Mouse (Mus musculus) liver, embryonic 14.5 days (tissue): ENCODE measurements around the gene Sar1b. TPM values are rescaled to one million over a fixed set of nuclear protein-coding genes. Genes with fewer than 3 reads are reported as not detected.
"Not testable (repeated sequence)": the region's sequence is repeated elsewhere in the genome, so short reads cannot be mapped to it uniquely, and the experiment has no call there.

ENCODE experiments used
- ATAC-seq: fragments of 200-750 bp; cut with Nextera tagmentation; 2 replicates; pipeline ENCODE4 v1.8.0; 2017; ENCODE audit warnings: moderate number of reproducible peaks, mild to moderate bottlenecking, moderate library complexity; ENCODE audit not compliant: insufficient read depth
- DNase-seq, 3 experiments: peaks; one replicate each; pipeline ENCODE4 v3.0.0-alpha.2; 2012 to 2013; ENCODE audit warnings: low read depth in 3 of 3, low spot score in 3 of 3
- H3K27ac ChIP-seq: fragments of 300-500 bp; sonication (generic); 2 replicates; pipeline ENCODE4 v1.5.1; 2014; ENCODE audit warnings: moderate library complexity, mild to moderate bottlenecking, control low read depth, inconsistent platforms
- H3K27me3 ChIP-seq: fragments of 300-500 bp; sonication (generic); 2 replicates; pipeline ENCODE4 v1.6.1; 2014; ENCODE audit warnings: mild to moderate bottlenecking, low read length, moderate library complexity; ENCODE audit not compliant: control insufficient read depth, insufficient read depth
- H3K36me3 ChIP-seq: fragments of 300-500 bp; sonication (generic); replicated peaks from 2 replicates; pipeline ENCODE4 v1.6.1; 2014; ENCODE audit warnings: low read depth; ENCODE audit not compliant: control insufficient read depth, insufficient read depth
- H3K4me1 ChIP-seq, 2 experiments: fragments of 200-500 bp in 1 of 2; fragments of 300-500 bp in 1 of 2; sonication (generic) in 1 of 2; replicated peaks; 2 replicates each; pipeline ENCODE4 v1.6.1; 2012 to 2014; ENCODE audit warnings: antibody characterized with exemption in 1 of 2, inconsistent platforms in 1 of 2, low read length in 1 of 2; ENCODE audit not compliant: control insufficient read depth in 2 of 2, insufficient read depth in 2 of 2
- H3K4me2 ChIP-seq: fragments of 300-500 bp; sonication (generic); 2 replicates; pipeline ENCODE4 v1.6.1; 2014; ENCODE audit warnings: low read depth, mild to moderate bottlenecking, control low read depth, moderate library complexity
- H3K4me3 ChIP-seq, 2 experiments: fragments of 200-500 bp in 1 of 2; fragments of 300-500 bp in 1 of 2; sonication (generic) in 1 of 2; 2 replicates each; pipeline ENCODE4 v1.5.1; 2012 to 2014; ENCODE audit warnings: low read depth in 2 of 2, low read length in 2 of 2, mild to moderate bottlenecking in 2 of 2, control low read depth in 1 of 2, inconsistent platforms in 1 of 2, moderate library complexity in 1 of 2; ENCODE audit not compliant: insufficient read depth in 1 of 2
- H3K9ac ChIP-seq: fragments of 300-500 bp; sonication (generic); replicated peaks from 2 replicates; pipeline ENCODE4 v1.6.1; 2014; ENCODE audit warnings: mild to moderate bottlenecking, control low read depth, moderate library complexity
- H3K9me3 ChIP-seq: fragments of 300-500 bp; sonication (generic); 2 replicates; pipeline ENCODE4 v1.6.1; 2016; ENCODE audit warnings: low read length, mixed read lengths; ENCODE audit not compliant: control insufficient read depth
- CTCF ChIP-seq: IDR thresholded peaks from 2 replicates; pipeline ENCODE4 v1.5.1; 2016; ENCODE audit warnings: antibody characterized with exemption, low read depth, control low read depth
- EP300 ChIP-seq: IDR thresholded peaks from 2 replicates; pipeline ENCODE4 v1.6.1; 2016; ENCODE audit warnings: antibody characterized with exemption, low read depth
- WGBS: fragments of 180-500 bp; shearing (Covaris S2); extraction: QIAGEN DNeasy Blood & Tissue Kit; methylation state at CpG from one replicate; pipeline ENCODE4 v1.1.7; 2014; ENCODE audit not compliant: insufficient replicate concordance; 5-methylcytosine and 5-hydroxymethylcytosine counted together
- polyA plus RNA-seq, 2 experiments: library from polyadenylated mRNA; depleted of rRNA in 1 of 2; stranded (reverse) in 1 of 2; unstranded in 1 of 2; fragments of >200 nt; fragmentation: Nextera tagmentation in 1 of 2; extraction: Ambion mirVana in 1 of 2; gene quantifications; 2 replicates each; pipeline versions ENCODE4 v1.2.1 to v1.2.3; 2012 to 2014

Sar1b gene
- polyA plus RNA-seq, 2 experiments = 35.2 to 80.7 TPM

GRCm38 (mm10) chr11:51757023-51757422, 6.5 kb upstream of the Sar1b start:
- peak overlapping the region; percentile 47 for H3K27ac ChIP-seq
- no peaks in the 10 kb centered on the region for H3K9me3 ChIP-seq
- H3K4me1 ChIP-seq = peaks cover 13 to 16% of the 10 kb centered on the region in 2 experiments
- H3K9ac ChIP-seq = peak overlapping the region; percentile 59
- ATAC-seq (no peak), DNase-seq (no peak)
- H3K4me3 ChIP-seq = peak overlapping the region; percentile 81 to 82
- 62% methylated on average over 11 of the region's 11 CpGs for whole genome bisulfite sequencing
- H3K4me2 ChIP-seq = peak overlapping the region; percentile 77
- no peaks in the 10 kb centered on the region for H3K27me3 ChIP-seq
- TF ChIP-seq CTCF (no peak), EP300 (no peak)
- H3K36me3 ChIP-seq = no peaks in the 10 kb centered on the region

GRCm38 (mm10) chr11:51757625-51758024, 5.9 kb upstream of the Sar1b start:
- Histone ChIP-seq H3K9ac (no peak overlapping the region), H3K4me2 (peak overlapping the region; percentile 77), H3K9me3 (no peaks in the 10 kb centered on the region), H3K4me1 (peaks cover 13 to 16% of the 10 kb centered on the region in 2 experiments), H3K36me3 (no peaks in the 10 kb centered on the region), H3K27me3 (no peaks in the 10 kb centered on the region), H3K4me3 (no peak overlapping the region; a peak in 1 of 4 replicates), H3K27ac (peak overlapping the region; percentile 47)
- DNase-seq = peak in 1 of 3 experiments; percentile 31
- TF ChIP-seq EP300 (peak; percentile 28; the same call in 1 of the 2 replicates), CTCF (no peak)
- WGBS = 34% methylated on average over 5 of the region's 5 CpGs
- ATAC-seq = no peak

- not testable (repeated sequence) for ATAC-seq, H3K4me3 ChIP-seq, DNase-seq
These were observed 5.3 kb upstream of the Sar1b start for GRCm38 (mm10) chr11:51758207-51758606.

GRCm38 (mm10) chr11:51759251-51759650, 4.2 kb upstream of the Sar1b start:
- peaks cover 12 to 14% of the 10 kb centered on the region in 2 experiments for H3K4me1 ChIP-seq
- TF ChIP-seq EP300 (no peak), CTCF (no peak)
- H3K36me3 ChIP-seq = no peaks in the 10 kb centered on the region
- no peaks in the 10 kb centered on the region for H3K27me3 ChIP-seq
- H3K4me3 ChIP-seq = no peak overlapping the region
- DNase-seq = no peak
- no peak overlapping the region for H3K27ac ChIP-seq
- no peaks in the 10 kb centered on the region for H3K9me3 ChIP-seq
- H3K4me2 ChIP-seq = no peak overlapping the region
- no peak for ATAC-seq
- H3K9ac ChIP-seq = no peak overlapping the region
- 62% methylated on average over 2 of the region's 2 CpGs for whole genome bisulfite sequencing

More at GRCm38 (mm10) chr11:51758207-51758606, 5.3 kb upstream of the Sar1b start:
- not testable (repeated sequence) for H3K4me2 ChIP-seq, H3K9ac ChIP-seq, H3K27me3 ChIP-seq, H3K36me3 ChIP-seq, H3K9me3 ChIP-seq, H3K27ac ChIP-seq
- H3K4me1 ChIP-seq = peaks cover 16 to 17% of the 10 kb centered on the region in 2 experiments
- 79% methylated on average over 5 of the region's 5 CpGs for WGBS

GRCm38 (mm10) chr11:51759941-51760657, 3.4 kb upstream of the Sar1b start:
- Histone ChIP-seq H3K4me3 (no peak overlapping the region), H3K9ac (no peak overlapping the region), H3K27me3 (no peaks in the 10 kb centered on the region), H3K9me3 (no peaks in the 10 kb centered on the region), H3K27ac (no peak overlapping the region), H3K36me3 (no peaks in the 10 kb centered on the region), H3K4me1 (peaks cover 14 to 16% of the 10 kb centered on the region in 2 experiments), H3K4me2 (no peak overlapping the region)
- TF ChIP-seq CTCF = no peak
- TF ChIP-seq EP300 = no peak
- DNase-seq (no peak), ATAC-seq (no peak)
- 66% methylated on average over 6 of the region's 6 CpGs for WGBS
